In the genomic region with DNA sequence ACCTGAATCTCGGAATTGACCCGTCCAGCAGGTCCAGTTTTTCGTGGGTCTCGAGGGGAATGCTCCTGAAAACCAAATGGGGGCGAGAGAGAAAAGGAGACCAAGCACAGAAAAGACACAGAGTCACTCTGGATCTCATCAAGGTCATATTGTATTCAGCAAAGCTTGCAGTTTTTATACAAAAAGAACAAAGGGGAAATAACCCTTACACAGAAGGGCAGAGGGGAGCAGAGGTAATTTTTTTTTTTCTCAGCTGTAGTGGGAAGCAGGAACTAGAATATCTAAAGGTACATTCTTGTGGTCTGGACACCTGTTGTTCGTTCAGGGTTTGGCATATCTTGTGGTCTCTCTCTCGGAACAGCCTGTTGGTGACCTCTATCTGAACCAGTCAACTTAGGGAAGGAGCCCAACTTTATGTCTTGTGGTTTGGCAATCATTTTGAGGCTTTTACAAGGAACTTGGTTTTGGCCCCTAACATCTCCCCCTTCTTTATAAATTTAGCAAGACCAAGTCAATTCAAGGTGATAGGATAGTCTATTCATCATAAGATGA, we compare ENCODE assay signal across 18 mouse cellular contexts.
"Had no signal": no experiment of that assay in that cellular context is flagged by ENCODE, and none has a peak within 500 bp of the region (broad histone marks: within the 10 kb centered on the region; RNA-seq: fewer than 3 reads in every experiment).

No protein-coding gene starts in this region.

- H3K36me3 ChIP-seq: midbrain, embryonic 10.5 days; midbrain, embryonic 12.5 days; neural tube, embryonic 13.5 days; neural tube, embryonic 15.5 days; stomach, embryonic 15.5 days had no signal

- H3K4me1 ChIP-seq: midbrain, embryonic 10.5 days; midbrain, embryonic 12.5 days; neural tube, embryonic 13.5 days; neural tube, embryonic 15.5 days; stomach, embryonic 15.5 days had no signal

- H3K9ac ChIP-seq: lung, embryonic 14.5 days; midbrain, embryonic 12.5 days; neural tube, embryonic 13.5 days; neural tube, embryonic 15.5 days; stomach, embryonic 15.5 days had no signal

- H3K9me3 ChIP-seq: stomach, embryonic 15.5 days had no signal

- H3K4me3 ChIP-seq: midbrain, embryonic 10.5 days; midbrain, embryonic 12.5 days; myocyte; neural tube, embryonic 13.5 days; neural tube, embryonic 15.5 days; stomach, embryonic 15.5 days had no signal

- DNase-seq: lung, adult 18-20 months; lung, embryonic 14.5 days; lung, postnatal 10 days; lung, postnatal 4 days; midbrain, embryonic 14.5 days; retina, postnatal 1 day; right cerebral cortex, adult 18-20 months; right cerebral cortex, postnatal 14 days; thymus, adult 2 months; thymus, postnatal 25 days; thymus, postnatal 4 days had no signal

- H3K27ac ChIP-seq: midbrain, embryonic 10.5 days; midbrain, embryonic 12.5 days; neural tube, embryonic 13.5 days; neural tube, embryonic 15.5 days; stomach, embryonic 15.5 days; stomach, postnatal 0 days had no signal
